ENCODE assay signal across 20 mouse cellular contexts in the genomic region with DNA sequence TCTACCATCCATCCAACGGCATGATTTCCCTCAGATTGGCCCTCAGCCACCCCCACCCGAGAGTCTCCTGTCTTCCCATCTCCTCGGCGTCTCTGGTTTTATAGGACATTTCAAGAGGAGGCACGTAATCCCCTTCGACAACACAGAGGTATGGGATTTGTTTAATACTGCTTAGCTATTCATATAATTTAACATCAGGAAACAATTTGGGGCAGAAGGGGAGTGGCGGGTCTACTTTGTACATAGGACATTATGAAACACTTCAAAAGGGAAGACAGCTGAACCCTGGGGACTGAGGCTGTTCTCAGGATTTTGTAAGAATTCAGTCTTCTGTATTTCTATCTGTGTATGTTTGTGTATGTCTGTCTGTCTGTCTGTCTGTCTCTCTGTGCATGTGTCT.
DNase-seq lines count a peak whose midpoint lies in the region; ATAC-seq lines count a peak whose summit lies in the region.
"Had no signal": no experiment of that assay in that cellular context is flagged by ENCODE, and none has a peak within 500 bp of the region (broad histone marks: within the 10 kb centered on the region; RNA-seq: fewer than 3 reads in every experiment).

No protein-coding gene starts in this region.

- WGBS in embryonic facial prominence, embryonic 14.5 days, result 35% methylated on average over 7 of the region's 7 CpGs
- WGBS in neural tube, embryonic 15.5 days, result 90% methylated on average over 7 of the region's 7 CpGs

- no peak overlapping the region for H3K4me2 ChIP-seq in embryonic facial prominence, embryonic 14.5 days (ENCODE audit: low read depth, low read length)
- no peak overlapping the region for H3K4me2 ChIP-seq in neural tube, embryonic 15.5 days
- H3K4me2 ChIP-seq: forebrain, embryonic 13.5 days; heart, embryonic 13.5 days; hindbrain, embryonic 12.5 days had no signal

- peak overlapping the region; percentile 44 for H3K27ac ChIP-seq in brown adipose tissue, adult 24 weeks (replicated peaks; ENCODE audit: low read depth, low read length)
- H3K27ac ChIP-seq in embryonic facial prominence, embryonic 14.5 days (replicated peaks; ENCODE audit: low read depth, low read length), result no peak overlapping the region
- no peak overlapping the region for H3K27ac ChIP-seq in neural tube, embryonic 15.5 days (replicated peaks)
- H3K27ac ChIP-seq: forebrain, embryonic 13.5 days; gastrocnemius, adult 2 months; heart, embryonic 13.5 days; hindbrain, embryonic 12.5 days had no signal

- H3K9me3 ChIP-seq in embryonic facial prominence, embryonic 14.5 days (ENCODE audit: control insufficient read depth, low read length), result no peaks in the 10 kb centered on the region
- H3K9me3 ChIP-seq in neural tube, embryonic 15.5 days (replicated peaks), result no peaks in the 10 kb centered on the region
- H3K9me3 ChIP-seq: forebrain, embryonic 13.5 days; heart, embryonic 13.5 days; hindbrain, embryonic 12.5 days had no signal

- H3K9ac ChIP-seq in embryonic facial prominence, embryonic 14.5 days (ENCODE audit: low read depth, low read length), result no peak overlapping the region
- H3K9ac ChIP-seq in neural tube, embryonic 15.5 days (replicated peaks), result no peak overlapping the region
- H3K9ac ChIP-seq: forebrain, embryonic 13.5 days; forebrain, postnatal 0 days; heart, embryonic 13.5 days; hindbrain, embryonic 12.5 days had no signal

- DNase-seq in gastrocnemius, adult 18-20 months (ENCODE audit: low spot score), result peak; percentile 2
- no peak for DNase-seq in gastrocnemius, postnatal 36 days
- peak; percentile 74 for DNase-seq in embryonic facial prominence, embryonic 14.5 days (ENCODE audit: low spot score)
- peak; percentile 16 for DNase-seq in skeletal muscle tissue, adult 2 months (ENCODE audit: low read depth, low spot score)
- DNase-seq in right cerebral cortex, postnatal 25 days, result no peak
- DNase-seq: adrenal gland, postnatal 10 days; cerebellum, adult 11-12 months; cerebellum, adult 9-10 months; cerebellum, postnatal 25 days; forebrain, postnatal 0 days; gastrocnemius, adult 2 months; gastrocnemius, postnatal 25 days; heart, adult 11 months; heart, postnatal 4 days had no signal

- H3K27me3 ChIP-seq in embryonic facial prominence, embryonic 14.5 days (replicated peaks; ENCODE audit: control insufficient read depth, insufficient read depth, low read length), result no peaks in the 10 kb centered on the region
- H3K27me3 ChIP-seq in neural tube, embryonic 15.5 days (replicated peaks), result no peaks in the 10 kb centered on the region
- H3K27me3 ChIP-seq: forebrain, embryonic 13.5 days; hindbrain, embryonic 12.5 days had no signal

- H3K4me1 ChIP-seq in brown adipose tissue, adult 24 weeks (ENCODE audit: control insufficient read depth, insufficient read depth, insufficient read length, low read length), result peaks cover 11% of the 10 kb centered on the region
- H3K4me1 ChIP-seq in embryonic facial prominence, embryonic 14.5 days (ENCODE audit: control insufficient read depth, insufficient read depth, low read length), result peaks cover 8% of the 10 kb centered on the region; the same call in 1 of the 2 replicates
- no peaks in the 10 kb centered on the region for H3K4me1 ChIP-seq in neural tube, embryonic 15.5 days
- H3K4me1 ChIP-seq: forebrain, embryonic 13.5 days; heart, embryonic 13.5 days; hindbrain, embryonic 12.5 days had no signal

- no peaks in the 10 kb centered on the region for H3K36me3 ChIP-seq in embryonic facial prominence, embryonic 14.5 days (ENCODE audit: control insufficient read depth, insufficient read depth, low read length)
- no peaks in the 10 kb centered on the region for H3K36me3 ChIP-seq in neural tube, embryonic 15.5 days
- H3K36me3 ChIP-seq: heart, embryonic 13.5 days; hindbrain, embryonic 12.5 days had no signal

- 0 out of 2 replicates have a peak, but pooled peaks have one; percentile 30 for ATAC-seq in embryonic facial prominence, embryonic 14.5 days (ENCODE audit: low read depth)
- ATAC-seq in neural tube, embryonic 15.5 days (ENCODE audit: low FRiP score), result no peak
- ATAC-seq: forebrain, embryonic 13.5 days; hindbrain, embryonic 16.5 days had no signal

- intact Hi-C loops in gastrocnemius, postnatal 36 days (cut with DNase I), result no loop called here

- no peak overlapping the region for H3K4me3 ChIP-seq in brown adipose tissue, adult 24 weeks (ENCODE audit: insufficient read depth, low read depth, low read length)
- H3K4me3 ChIP-seq in embryonic facial prominence, embryonic 14.5 days (ENCODE audit: low read depth, low read length), result no peak overlapping the region
- H3K4me3 ChIP-seq in neural tube, embryonic 15.5 days (replicated peaks), result no peak overlapping the region
- H3K4me3 ChIP-seq: forebrain, embryonic 13.5 days; gastrocnemius, adult 2 months; heart, embryonic 13.5 days; hindbrain, embryonic 12.5 days had no signal

Comparison
In these comparisons a context has a peak if more than half of its experiments do, and no peak if none do; other contexts are left out.
1. DNase-seq: peak in gastrocnemius, adult 18-20 months (single experiment), embryonic facial prominence, embryonic 14.5 days (single experiment) and skeletal muscle tissue, adult 2 months (single experiment); none in gastrocnemius, postnatal 36 days (0 of 2) and right cerebral cortex, postnatal 25 days (single experiment).